Mouse (Mus musculus): ENCODE measurements at regions not wholly inside any gene's neighbourhood (a gene's known extent, or its start where the extent isn't known, plus 50 kb on each side); places are given as distances from the start of the nearest gene placed in this dataset.

GRCm38 (mm10) chr17:14516097-14516496 is 177.9 kb downstream of the Thbs2 start:
- Histone ChIP-seq H3K9me3 (no peaks in the 10 kb centered on the region), H3K4me2 (no peak overlapping the region), H3K27me3 (no peaks in the 10 kb centered on the region), H3K27ac (no peak overlapping the region), H3K9ac (no peak overlapping the region), H3K4me1 (peaks cover 35% of the 10 kb centered on the region), H3K4me3 (no peak overlapping the region), H3K36me3 (no peaks in the 10 kb centered on the region)
- 19% methylated on average over 8 of the region's 8 CpGs for WGBS
- no peak for ATAC-seq (ENCODE audit: insufficient number of reproducible peaks, low FRiP score, low TSS enrichment, low read depth)

DNA sequence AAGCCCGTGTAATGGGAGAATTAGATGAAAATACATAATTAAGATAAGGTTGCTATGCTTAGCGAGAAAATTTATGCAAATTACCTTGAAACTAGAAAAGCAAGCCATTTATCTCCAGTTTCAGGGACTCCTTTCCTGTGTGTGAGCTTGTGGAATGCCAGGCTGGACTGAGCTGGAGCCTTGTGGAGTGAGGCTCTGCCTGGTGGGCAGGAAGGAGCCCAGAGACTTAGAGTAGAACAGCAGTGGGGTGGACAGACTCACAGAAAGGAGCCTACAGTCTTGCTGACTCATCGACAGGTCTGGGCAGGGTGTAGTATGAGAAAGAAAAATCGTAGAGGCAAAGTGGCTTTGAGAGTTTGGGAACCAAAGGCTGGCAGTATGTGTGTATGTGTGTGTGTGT is 180.6 kb downstream of the Thbs2 start:
- WGBS, result 70% methylated on average over 4 of the region's 4 CpGs
- no peak for ATAC-seq (ENCODE audit: insufficient number of reproducible peaks, low FRiP score, low TSS enrichment, low read depth)
- peaks cover 44% of the 10 kb centered on the region for H3K4me1 ChIP-seq
- H3K27me3 ChIP-seq, result no peaks in the 10 kb centered on the region
- H3K27ac ChIP-seq, result no peak overlapping the region
- no peaks in the 10 kb centered on the region for H3K9me3 ChIP-seq
- H3K4me3 ChIP-seq, result no peak overlapping the region
- no peak overlapping the region for H3K9ac ChIP-seq
- H3K36me3 ChIP-seq, result no peaks in the 10 kb centered on the region
- H3K4me2 ChIP-seq, result no peak overlapping the region

DNA sequence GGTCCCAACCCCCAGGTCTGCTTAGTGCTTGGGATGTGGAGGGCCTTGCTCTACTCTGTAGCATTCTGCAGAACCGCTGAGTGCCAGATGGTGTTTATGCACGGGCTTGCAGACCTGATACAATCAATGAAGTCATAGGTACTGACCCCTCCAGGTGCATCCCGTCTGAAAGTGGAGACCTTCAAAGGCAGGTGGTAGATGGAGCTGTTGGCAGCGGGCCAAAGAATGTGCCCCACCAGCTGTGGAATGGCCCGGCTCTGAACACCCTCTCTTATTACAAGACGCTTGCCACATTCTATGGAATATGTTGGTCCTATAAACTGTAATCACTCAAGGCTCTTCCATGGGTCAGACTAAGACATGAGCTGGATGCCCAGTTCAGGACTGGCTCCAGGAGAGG is 183.5 kb downstream of the Thbs2 start:
- peaks cover 35% of the 10 kb centered on the region for H3K4me1 ChIP-seq

DNA sequence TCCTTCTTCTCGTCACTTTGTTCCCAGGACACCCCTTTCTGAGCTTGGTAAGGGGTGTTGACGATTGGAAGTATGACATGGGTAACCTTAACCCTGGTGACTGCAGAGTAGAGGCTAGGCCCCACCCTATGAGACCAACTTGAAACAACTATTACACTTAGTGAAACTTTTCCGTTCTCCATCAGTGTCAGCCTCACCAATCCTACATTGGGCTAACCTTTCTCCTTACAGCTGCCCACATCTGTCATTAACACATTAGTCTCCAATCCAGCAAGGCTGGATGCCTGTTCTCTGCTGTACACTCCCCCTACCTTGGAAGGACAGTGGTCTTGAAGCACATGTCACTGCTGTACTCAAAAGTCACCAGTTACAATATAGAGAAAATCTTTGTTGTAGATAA is 186.9 kb downstream of the Thbs2 start:
- Histone ChIP-seq H3K9me3 (no peaks in the 10 kb centered on the region), H3K27ac (no peak overlapping the region), H3K4me1 (peaks cover 17% of the 10 kb centered on the region), H3K36me3 (no peaks in the 10 kb centered on the region), H3K4me2 (no peak overlapping the region), H3K4me3 (no peak overlapping the region), H3K9ac (no peak overlapping the region), H3K27me3 (no peaks in the 10 kb centered on the region)
- ATAC-seq (ENCODE audit: insufficient number of reproducible peaks, low FRiP score, low TSS enrichment, low read depth), result no peak
- 78% methylated on average over 3 of the region's 3 CpGs for WGBS

More for the DNA sequence above, 183.5 kb downstream of the Thbs2 start:
- Histone ChIP-seq H3K9ac (no peak overlapping the region), H3K4me3 (no peak overlapping the region), H3K4me2 (no peak overlapping the region), H3K27me3 (no peaks in the 10 kb centered on the region), H3K27ac (no peak overlapping the region), H3K36me3 (no peaks in the 10 kb centered on the region), H3K9me3 (no peaks in the 10 kb centered on the region)
- ATAC-seq (ENCODE audit: insufficient number of reproducible peaks, low FRiP score, low TSS enrichment, low read depth), result peak; percentile 56
- WGBS, result 12% methylated on average over 6 of the region's 6 CpGs

DNA sequence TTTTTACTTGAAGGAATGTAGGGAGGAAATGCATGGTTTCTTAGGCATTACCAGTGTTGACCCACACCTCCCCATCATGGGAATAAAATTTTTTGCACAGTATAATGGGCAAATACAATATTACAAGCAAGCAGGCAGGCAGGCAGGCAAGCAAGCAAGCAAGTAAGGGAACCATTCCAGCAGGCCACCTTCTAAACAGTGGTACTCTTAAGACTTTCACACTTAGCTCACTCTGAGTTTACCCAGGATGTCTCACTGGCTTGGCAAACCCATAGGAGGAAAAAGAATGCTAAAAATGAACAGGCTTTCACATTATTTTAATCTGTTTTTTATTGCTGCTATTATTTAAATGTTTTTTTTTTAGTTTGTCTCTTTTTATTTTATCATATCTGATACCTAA is 187.9 kb downstream of the Thbs2 start:
- no peak overlapping the region for H3K4me3 ChIP-seq
- no peak overlapping the region for H3K9ac ChIP-seq
- peaks cover 11% of the 10 kb centered on the region for H3K4me1 ChIP-seq
- no peak overlapping the region for H3K27ac ChIP-seq
- no peaks in the 10 kb centered on the region for H3K36me3 ChIP-seq
- no peak overlapping the region for H3K4me2 ChIP-seq
- H3K9me3 ChIP-seq, result no peaks in the 10 kb centered on the region
- ATAC-seq (ENCODE audit: insufficient number of reproducible peaks, low FRiP score, low TSS enrichment, low read depth), result no peak
- H3K27me3 ChIP-seq, result no peaks in the 10 kb centered on the region

DNA sequence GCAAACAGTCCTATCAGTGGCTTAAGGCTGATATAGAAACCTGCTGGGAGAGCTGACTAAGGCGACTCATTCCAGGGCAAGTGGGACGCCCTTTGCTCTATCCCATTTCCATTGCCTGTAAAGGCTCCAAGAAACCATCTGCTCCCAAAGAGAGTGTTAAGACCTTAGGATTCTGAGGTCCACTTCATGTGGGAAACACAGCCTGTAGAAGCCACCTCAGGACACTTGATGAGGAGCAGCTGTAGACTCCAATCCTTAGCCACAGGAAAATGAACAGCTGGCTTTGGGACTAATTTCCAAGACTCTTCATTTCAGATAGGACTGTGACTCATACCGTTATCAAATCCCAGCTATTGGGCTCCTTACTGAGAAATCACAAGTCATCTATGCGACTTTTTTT is 188.6 kb downstream of the Thbs2 start:
- Histone ChIP-seq H3K27ac (no peak overlapping the region), H3K4me2 (no peak overlapping the region), H3K9me3 (no peaks in the 10 kb centered on the region), H3K27me3 (no peaks in the 10 kb centered on the region), H3K36me3 (no peaks in the 10 kb centered on the region), H3K4me3 (no peak overlapping the region), H3K9ac (no peak overlapping the region), H3K4me1 (peaks cover 4% of the 10 kb centered on the region)
- no peak for ATAC-seq (ENCODE audit: insufficient number of reproducible peaks, low FRiP score, low TSS enrichment, low read depth)
- WGBS, result 71% methylated on average over 4 of the region's 4 CpGs

- no peaks in the 10 kb centered on the region for H3K36me3 ChIP-seq
- H3K4me3 ChIP-seq, result no peak overlapping the region
- H3K4me1 ChIP-seq, result no peaks in the 10 kb centered on the region
- H3K9ac ChIP-seq, result no peak overlapping the region
- H3K27ac ChIP-seq, result no peak overlapping the region
- no peak for ATAC-seq (ENCODE audit: insufficient number of reproducible peaks, low FRiP score, low TSS enrichment, low read depth)
- H3K9me3 ChIP-seq, result no peaks in the 10 kb centered on the region
- H3K4me2 ChIP-seq, result no peak overlapping the region
- H3K27me3 ChIP-seq, result no peaks in the 10 kb centered on the region
- 51% methylated on average over 1 of the region's 1 CpGs for WGBS
These were observed 190.4 kb downstream of the Thbs2 start for GRCm38 (mm10) chr17:14503670-14504069.

DNA sequence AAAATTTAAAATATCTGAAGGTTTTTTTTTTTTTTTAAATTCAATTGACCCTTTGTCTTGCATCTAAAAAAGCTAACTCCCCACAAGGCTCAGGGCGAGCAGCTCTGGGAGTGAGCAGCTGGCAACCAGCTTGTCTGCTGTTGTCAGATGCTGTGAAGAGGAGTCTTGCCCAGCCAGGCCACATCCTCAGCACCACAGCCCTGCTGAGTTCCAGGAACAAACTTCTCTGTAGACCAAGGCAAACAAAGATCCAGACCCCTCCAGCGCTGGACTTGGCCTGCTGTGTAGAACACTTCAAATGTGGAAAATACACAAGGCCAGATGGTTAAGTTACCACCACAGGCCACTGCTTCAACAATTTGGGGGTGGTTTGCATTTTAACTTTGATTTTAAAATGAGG is 192.7 kb downstream of the Thbs2 start:
- no peaks in the 10 kb centered on the region for H3K9me3 ChIP-seq
- peaks cover 5% of the 10 kb centered on the region; the same call in 1 of the 2 replicates for H3K27me3 ChIP-seq
- WGBS, result 76% methylated on average over 2 of the region's 2 CpGs
- no peak overlapping the region for H3K27ac ChIP-seq
- no peak overlapping the region for H3K4me2 ChIP-seq
- no peaks in the 10 kb centered on the region for H3K36me3 ChIP-seq
- ATAC-seq (ENCODE audit: insufficient number of reproducible peaks, low FRiP score, low TSS enrichment, low read depth), result no peak
- H3K4me3 ChIP-seq, result no peak overlapping the region
- no peak overlapping the region for H3K9ac ChIP-seq
- peaks cover 10% of the 10 kb centered on the region for H3K4me1 ChIP-seq

- Histone ChIP-seq H3K27me3 (peaks cover 8% of the 10 kb centered on the region; the same call in 1 of the 2 replicates), H3K36me3 (no peaks in the 10 kb centered on the region), H3K9me3 (no peaks in the 10 kb centered on the region), H3K4me1 (peaks cover 38% of the 10 kb centered on the region), H3K27ac (no peak overlapping the region), H3K4me2 (0 out of 2 replicates have a peak overlapping the region, but pooled peaks have one; percentile 17), H3K4me3 (no peak overlapping the region), H3K9ac (no peak overlapping the region)
- WGBS, result 11% methylated on average over 15 of the region's 15 CpGs
- no peak for ATAC-seq (ENCODE audit: insufficient number of reproducible peaks, low FRiP score, low TSS enrichment, low read depth)
These were observed 196.9 kb downstream of the Thbs2 start for GRCm38 (mm10) chr17:14497086-14497485.

DNA sequence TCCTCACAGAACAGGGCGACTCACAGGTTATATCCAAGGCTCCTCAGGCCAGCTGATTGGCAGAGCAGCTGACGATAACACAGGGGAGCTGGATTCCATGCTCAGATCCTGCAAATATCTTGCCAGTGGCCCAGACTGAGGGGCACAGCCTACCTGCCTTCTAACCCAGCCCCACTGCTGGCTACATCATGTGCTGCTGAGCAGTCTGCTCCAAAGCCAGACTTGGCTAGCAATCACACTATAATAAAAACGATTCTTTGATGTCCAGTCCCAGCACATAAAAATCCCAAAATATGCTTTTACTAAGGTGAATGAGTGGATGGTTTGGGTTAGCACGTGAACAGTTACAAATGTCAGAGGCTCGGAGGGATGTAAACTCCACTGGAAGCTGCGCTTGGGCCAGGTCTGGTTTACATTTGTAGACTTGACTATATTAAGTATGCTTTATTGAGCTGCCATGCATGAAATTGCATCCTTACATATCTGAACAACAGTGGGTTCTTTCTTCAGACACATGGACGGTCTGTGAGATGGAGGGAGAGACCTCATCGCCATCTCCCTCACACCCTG is 200.2 kb downstream of the Thbs2 start:
- Histone ChIP-seq H3K4me1 (peaks cover 38% of the 10 kb centered on the region), H3K9me3 (no peaks in the 10 kb centered on the region), H3K4me3 (no peak overlapping the region), H3K36me3 (no peaks in the 10 kb centered on the region), H3K27ac (peak overlapping the region; percentile 47; the same call in 1 of the 2 replicates), H3K9ac (no peak overlapping the region), H3K27me3 (peaks cover 8% of the 10 kb centered on the region; the same call in 1 of the 2 replicates), H3K4me2 (no peak overlapping the region)
- ATAC-seq (ENCODE audit: insufficient number of reproducible peaks, low FRiP score, low TSS enrichment, low read depth), result peak; percentile 60; the same call in 1 of the 2 replicates
- 33% methylated on average over 8 of the region's 8 CpGs for WGBS

DNA sequence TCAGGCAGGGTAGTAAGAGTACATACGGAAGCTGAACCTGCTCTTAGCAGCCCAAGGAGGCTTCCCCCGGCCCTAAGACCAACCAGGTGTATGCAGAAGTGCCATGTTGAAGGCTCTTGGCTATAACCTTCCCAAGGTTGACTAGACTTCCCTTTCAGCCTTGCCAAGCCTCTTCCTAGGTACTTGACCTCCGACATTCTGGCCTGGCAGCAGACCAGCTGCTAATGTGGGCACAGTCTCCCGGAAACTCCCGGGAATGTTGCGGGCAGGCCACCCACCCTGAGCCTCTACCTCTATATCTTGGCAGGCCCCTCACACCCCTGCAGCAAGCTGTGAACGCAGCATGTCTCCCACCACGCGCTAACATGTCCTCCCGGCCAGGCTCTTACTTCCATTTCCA is 201.1 kb downstream of the Thbs2 start:
- peaks cover 38% of the 10 kb centered on the region for H3K4me1 ChIP-seq
- peaks cover 8% of the 10 kb centered on the region; the same call in 1 of the 2 replicates for H3K27me3 ChIP-seq
- H3K4me2 ChIP-seq, result no peak overlapping the region
- no peak for ATAC-seq (ENCODE audit: insufficient number of reproducible peaks, low FRiP score, low TSS enrichment, low read depth)
- WGBS, result 53% methylated on average over 10 of the region's 10 CpGs
- H3K27ac ChIP-seq, result no peak overlapping the region
- H3K36me3 ChIP-seq, result no peaks in the 10 kb centered on the region
- H3K9me3 ChIP-seq, result no peaks in the 10 kb centered on the region
- no peak overlapping the region for H3K4me3 ChIP-seq
- H3K9ac ChIP-seq, result no peak overlapping the region

DNA sequence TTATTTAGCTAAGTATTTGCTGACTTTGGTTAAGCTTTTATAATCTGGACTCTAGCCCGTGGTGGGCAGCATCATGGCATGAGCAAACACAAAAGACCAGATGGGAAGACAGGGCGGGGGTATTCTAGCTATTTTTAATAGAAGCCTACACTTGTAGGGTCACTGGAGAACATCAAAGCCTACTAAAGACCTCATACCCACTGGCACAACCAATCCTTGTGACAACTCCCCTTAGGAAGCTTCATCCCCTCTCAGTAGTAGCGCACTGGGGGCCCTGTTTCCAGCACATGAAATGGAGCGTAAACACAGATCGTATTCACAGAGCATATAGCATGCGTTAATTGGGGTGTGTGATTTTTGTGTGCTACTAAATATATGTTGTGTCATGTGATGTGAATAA is 202.4 kb downstream of the Smoc2 start:
- ATAC-seq (ENCODE audit: insufficient number of reproducible peaks, low FRiP score, low TSS enrichment, low read depth), result no peak
- no peaks in the 10 kb centered on the region for H3K9me3 ChIP-seq
- 87% methylated on average over 6 of the region's 6 CpGs for WGBS

More for the DNA sequence above, 202.4 kb downstream of the Smoc2 start:
- no peaks in the 10 kb centered on the region for H3K27me3 ChIP-seq
- H3K4me1 ChIP-seq, result peaks cover 3% of the 10 kb centered on the region
- H3K4me2 ChIP-seq, result no peak overlapping the region
- no peaks in the 10 kb centered on the region for H3K36me3 ChIP-seq
- H3K27ac ChIP-seq, result no peak overlapping the region
- H3K9ac ChIP-seq, result no peak overlapping the region
- H3K4me3 ChIP-seq, result no peak overlapping the region
